Mouse (Mus musculus) embryo, embryonic 10.5 days (tissue): ENCODE results near the gene Ints2.

Source experiments
- DNase-seq: peaks from one replicate; pipeline ENCODE4 v3.0.0-alpha.2; 2015; ENCODE audit warnings: low spot score

The Ints2 gene

GRCm38 (mm10) chr11:86170743-86171142 lies 86.6 kb downstream of the Ints2 start:
- DNase-seq, result no peak
